Mouse (Mus musculus) c-Kit-positive CD71-positive TER-119-negative erythroid progenitor cells, embryonic 14.5 days (primary cell): Measurements from ENCODE around the gene Foxa2.

Experiments
- DNase-seq: peaks from one replicate; pipeline ENCODE4 v3.0.0-alpha.2; 2013; ENCODE audit warnings: low read depth

The Foxa2 gene

GRCm38 (mm10) chr2:148039351-148040235 is 7.2 kb downstream of the Foxa2 start:
- DNase-seq = no peak

DNA sequence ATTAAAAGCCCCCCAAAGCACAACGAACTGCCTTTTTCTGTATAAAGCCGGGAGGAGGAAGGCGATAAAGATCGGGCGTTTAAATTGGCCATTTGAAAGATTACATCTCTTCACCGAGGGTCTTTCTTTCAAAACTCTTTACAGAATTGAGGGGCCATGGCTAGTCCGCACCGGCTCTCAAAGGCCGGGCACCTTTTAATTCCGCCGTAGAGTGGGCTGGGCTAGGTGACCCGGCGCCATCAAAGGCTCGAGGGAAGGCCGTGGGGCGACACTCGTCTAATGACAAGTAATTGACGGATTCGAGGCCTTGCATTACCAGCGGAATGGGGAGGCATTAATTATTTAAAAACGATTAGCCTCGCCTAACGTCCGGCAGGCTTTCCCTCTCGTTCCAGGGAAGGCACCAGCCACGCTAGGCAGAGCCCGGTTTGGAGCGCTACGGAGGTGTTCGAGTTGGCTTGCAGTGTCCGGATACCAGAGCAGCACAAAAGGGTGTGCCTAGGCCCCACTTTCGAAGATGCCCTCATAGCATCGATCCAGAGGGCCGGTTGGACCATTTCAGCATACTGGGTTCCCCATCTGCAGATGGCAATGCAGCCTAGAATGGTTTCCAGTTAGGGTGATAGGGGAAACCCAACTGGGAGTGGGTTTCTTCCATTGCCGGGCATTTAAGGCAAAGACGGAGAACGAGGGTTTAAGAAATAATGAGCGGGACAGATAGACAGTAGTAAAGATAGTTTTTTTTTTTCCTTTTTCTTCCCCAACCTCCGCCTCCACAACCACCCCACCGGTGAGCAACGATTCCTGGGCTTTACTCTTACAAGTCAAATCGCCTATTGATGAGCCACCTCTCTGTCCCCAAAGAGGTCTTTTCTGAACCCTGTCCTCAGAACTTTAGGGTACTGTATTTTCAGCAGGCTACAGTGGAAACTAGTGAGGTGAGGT is 8.1 kb downstream of the Foxa2 start:
- no peak for DNase-seq

DNA sequence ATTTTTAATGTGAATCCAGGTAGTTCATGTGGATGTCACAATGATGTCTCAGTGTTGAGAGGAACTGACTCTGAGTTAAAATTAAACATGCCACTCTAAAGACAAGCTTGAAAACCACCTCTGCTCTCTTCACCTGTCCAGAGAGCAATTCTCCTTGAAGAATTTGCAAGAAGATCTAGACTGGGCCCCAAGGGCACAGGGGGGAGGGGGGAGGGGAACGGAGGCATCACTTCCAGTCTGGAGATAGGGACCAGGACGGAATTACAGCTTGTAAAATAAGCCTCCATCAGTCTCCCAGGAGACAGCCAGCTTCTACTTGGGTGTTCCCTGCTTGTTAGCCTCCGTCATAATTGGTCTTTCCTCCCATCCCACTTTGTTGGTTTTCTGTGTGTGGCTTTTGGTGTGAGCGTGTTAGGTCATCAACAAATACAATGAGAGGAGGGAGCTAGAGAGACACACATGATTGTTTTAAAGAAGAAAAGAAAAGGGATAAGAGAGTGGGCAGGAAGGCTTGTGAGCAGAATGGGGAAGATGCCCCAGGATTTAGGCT is 10.1 kb downstream of the Foxa2 start:
- DNase-seq = no peak

- no peak for DNase-seq
Measured at GRCm38 (mm10) chr2:148030991-148031675, 15.6 kb downstream of the Foxa2 start.

GRCm38 (mm10) chr2:148030613-148030935 is 16.2 kb downstream of the Foxa2 start:
- DNase-seq = no peak

DNA sequence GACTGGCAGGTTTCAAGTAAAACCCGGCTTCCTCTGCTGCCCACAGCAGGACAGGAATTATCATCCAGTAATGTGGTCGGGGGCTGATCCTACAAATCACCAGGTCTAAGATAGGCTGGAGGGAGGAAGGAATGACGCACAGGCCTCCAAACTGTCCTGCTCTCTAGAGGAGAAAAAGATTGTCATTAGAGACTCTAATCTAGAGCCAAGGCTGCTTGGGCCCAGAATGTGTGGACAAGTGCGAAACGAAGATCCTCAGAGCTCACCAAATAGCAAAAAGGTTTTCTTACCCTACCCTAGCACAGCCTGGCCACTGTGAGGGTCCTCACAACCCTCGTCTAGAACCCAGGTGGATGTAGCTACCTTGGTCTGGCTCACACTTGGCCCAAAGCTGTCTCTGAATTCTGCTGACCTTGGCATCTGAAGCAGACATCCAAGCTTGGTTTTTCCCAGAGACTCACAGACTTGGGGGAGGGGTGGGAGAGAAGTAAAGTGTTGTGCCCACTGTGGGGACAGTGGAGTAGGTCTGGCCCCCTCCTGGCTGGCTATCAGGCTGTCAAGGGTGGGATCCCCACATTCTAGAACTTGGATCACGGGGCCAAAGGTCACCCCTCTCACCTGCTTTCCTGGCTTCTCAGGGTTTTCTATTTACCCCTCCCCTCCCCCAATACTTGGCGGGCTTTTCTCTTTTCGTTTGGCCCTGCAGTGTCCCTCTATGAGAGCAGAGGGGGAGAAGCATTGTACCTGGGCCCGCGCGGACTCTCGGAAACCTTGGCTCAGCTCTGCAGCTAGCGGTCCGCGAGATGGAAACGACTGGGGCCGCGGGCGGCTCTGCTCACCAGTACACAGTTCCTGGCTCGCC is 16.8 kb downstream of the Foxa2 start:
- DNase-seq = no peak

- no peak for DNase-seq
Measured at GRCm38 (mm10) chr2:148029050-148029608, 17.6 kb downstream of the Foxa2 start.

GRCm38 (mm10) chr2:148026366-148026765 is 20.4 kb downstream of the Foxa2 start:
- no peak for DNase-seq

- no peak for DNase-seq
Measured at GRCm38 (mm10) chr2:148025481-148025880, 21.3 kb downstream of the Foxa2 start.

GRCm38 (mm10) chr2:148024268-148024935 is 22.4 kb downstream of the Foxa2 start:
- no peak for DNase-seq

GRCm38 (mm10) chr2:148023340-148023806 is 23.4 kb downstream of the Foxa2 start:
- no peak for DNase-seq

DNA sequence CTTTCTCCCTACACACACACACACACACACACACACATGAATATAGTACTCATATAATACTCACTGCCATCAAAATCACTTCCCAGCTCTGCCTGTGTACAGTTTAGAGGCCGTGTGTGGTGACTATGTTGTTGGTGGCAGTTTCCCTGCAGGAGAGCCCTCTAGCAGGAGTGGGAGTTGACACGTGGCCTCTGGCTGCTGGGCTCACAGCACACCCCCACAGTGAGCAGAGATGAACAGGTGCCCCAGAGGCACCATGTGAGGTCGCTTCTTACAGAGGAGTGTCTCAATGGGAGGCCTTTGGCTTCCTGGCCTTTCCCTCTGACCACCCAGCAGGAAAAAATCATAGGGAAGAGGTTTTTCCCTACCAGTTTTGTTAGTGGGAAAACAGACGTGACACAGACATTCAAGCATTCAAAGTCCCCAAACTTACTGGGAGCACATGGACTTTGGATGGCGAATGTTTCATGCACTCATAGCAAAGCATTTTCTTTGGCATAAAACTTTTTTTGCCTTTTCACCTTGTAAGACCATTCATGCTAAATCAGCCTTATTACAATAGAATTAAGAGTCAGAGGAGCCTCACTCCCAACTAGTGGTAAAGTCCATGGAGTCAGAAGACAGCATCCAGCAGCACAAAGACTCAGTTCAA is 24.7 kb downstream of the Foxa2 start:
- DNase-seq = no peak

DNA sequence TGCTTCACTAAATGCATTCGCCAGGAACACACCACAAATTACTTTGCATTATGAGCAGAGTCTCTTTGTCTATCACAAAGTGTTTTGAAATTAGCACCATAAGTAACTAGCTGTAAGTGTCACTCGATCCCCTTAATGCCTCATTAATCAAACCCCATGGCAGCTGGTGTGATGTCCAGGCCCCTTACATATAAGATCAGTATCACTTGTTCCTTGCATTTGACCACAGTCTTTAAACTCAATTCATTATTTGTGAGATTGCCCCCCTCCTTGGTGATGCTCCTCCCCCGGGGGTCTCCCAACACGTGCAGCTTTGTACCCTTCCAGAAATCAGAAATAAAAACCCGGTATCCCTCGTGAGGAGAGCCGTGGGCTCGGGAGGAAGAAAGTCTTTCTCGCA is 25.8 kb downstream of the Foxa2 start:
- DNase-seq = no peak

DNA sequence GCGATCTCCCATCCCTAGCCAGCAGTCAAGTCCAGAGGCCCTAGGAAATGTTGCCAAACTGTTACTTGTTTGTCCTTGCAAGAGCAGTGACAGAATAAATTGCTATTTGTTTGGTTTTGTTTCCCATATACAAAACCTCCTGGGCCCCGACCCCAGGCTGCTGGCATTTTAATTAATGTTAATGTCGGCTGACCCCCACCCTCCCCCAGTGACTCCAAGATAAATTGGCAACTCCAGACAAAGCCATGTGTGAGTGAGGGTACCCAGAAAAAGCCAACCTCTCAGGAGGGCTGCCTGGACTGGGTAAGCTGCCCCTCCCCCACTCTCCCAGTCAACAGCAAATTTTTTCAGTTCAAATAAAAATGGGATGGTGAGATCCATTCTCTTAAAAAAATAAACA is 26.6 kb downstream of the Foxa2 start:
- DNase-seq = no peak

GRCm38 (mm10) chr2:148017782-148018690 is 28.7 kb downstream of the Foxa2 start:
- no peak for DNase-seq

- no peak for DNase-seq
Measured at GRCm38 (mm10) chr2:148013382-148013781, 33.4 kb downstream of the Foxa2 start.

- DNase-seq = no peak
Measured at GRCm38 (mm10) chr2:148009049-148009448, 37.7 kb downstream of the Foxa2 start.
